Mouse (Mus musculus): ENCODE results near the gene Ablim2. TPM values are rescaled to one million over a fixed set of nuclear protein-coding genes. Genes with fewer than 3 reads are reported as not detected.

Gene Ablim2
- polyA plus RNA-seq, 1 experiment, result 5.8 TPM

- no peak for TF ChIP-seq POLR2A (IDR thresholded peaks at IDR 0.05; ENCODE audit: low read depth, low read length)
- no peak for TF ChIP-seq CTCF (conservative IDR thresholded peaks at IDR 0.05; ENCODE audit: insufficient read depth, insufficient read length, low read depth, low read length)
Observed at GRCm38 (mm10) chr5:35851485-35851884, 93.8 kb downstream of the Ablim2 start.

GRCm38 (mm10) chr5:35853463-35853862 lies 95.8 kb downstream of the Ablim2 start:
- H3K27ac ChIP-seq (ENCODE audit: insufficient read depth, low read depth, low read length), result no peak overlapping the region
- no peak for TF ChIP-seq POLR2A (IDR thresholded peaks at IDR 0.05; ENCODE audit: low read depth, low read length)
- no peak for TF ChIP-seq CTCF (conservative IDR thresholded peaks at IDR 0.05; ENCODE audit: insufficient read depth, insufficient read length, low read depth, low read length)
- no peak for DNase-seq
- WGBS, result 95% methylated on average over 4 of the region's 4 CpGs
- H3K4me3 ChIP-seq (ENCODE audit: insufficient read depth, low read depth, low read length), result no peak overlapping the region
- H3K4me1 ChIP-seq (ENCODE audit: control insufficient read depth, insufficient read depth, low read length), result no peaks in the 10 kb centered on the region
- no peaks in the 10 kb centered on the region for H3K27me3 ChIP-seq (replicated peaks; ENCODE audit: control insufficient read depth, insufficient read depth, low read length)
- H3K36me3 ChIP-seq (ENCODE audit: control insufficient read depth, insufficient read depth, low read length), result no peaks in the 10 kb centered on the region

More at GRCm38 (mm10) chr5:35851485-35851884, 93.8 kb downstream of the Ablim2 start:
- Histone ChIP-seq H3K27me3 (replicated peaks; ENCODE audit: control insufficient read depth, insufficient read depth, low read length) (no peaks in the 10 kb centered on the region), H3K4me1 (ENCODE audit: control insufficient read depth, insufficient read depth, low read length) (no peaks in the 10 kb centered on the region), H3K27ac (ENCODE audit: insufficient read depth, low read depth, low read length) (no peak overlapping the region), H3K36me3 (ENCODE audit: control insufficient read depth, insufficient read depth, low read length) (no peaks in the 10 kb centered on the region), H3K4me3 (ENCODE audit: insufficient read depth, low read depth, low read length) (no peak overlapping the region)
- no peak for DNase-seq
- 85% methylated on average over 5 of the region's 5 CpGs for WGBS

GRCm38 (mm10) chr5:35856245-35856644 lies 98.6 kb downstream of the Ablim2 start:
- Histone ChIP-seq H3K4me3 (ENCODE audit: insufficient read depth, low read depth, low read length) (no peak overlapping the region), H3K36me3 (ENCODE audit: control insufficient read depth, insufficient read depth, low read length) (no peaks in the 10 kb centered on the region), H3K27me3 (replicated peaks; ENCODE audit: control insufficient read depth, insufficient read depth, low read length) (no peaks in the 10 kb centered on the region), H3K27ac (ENCODE audit: insufficient read depth, low read depth, low read length) (no peak overlapping the region), H3K4me1 (ENCODE audit: control insufficient read depth, insufficient read depth, low read length) (no peaks in the 10 kb centered on the region)
- no peak for DNase-seq
- TF ChIP-seq CTCF (conservative IDR thresholded peaks at IDR 0.05; ENCODE audit: insufficient read depth, insufficient read length, low read depth, low read length), result no peak
- no peak for TF ChIP-seq POLR2A (IDR thresholded peaks at IDR 0.05; ENCODE audit: low read depth, low read length)
- 47% methylated on average over 3 of the region's 3 CpGs for whole genome bisulfite sequencing

GRCm38 (mm10) chr5:35858069-35858468 lies 100.4 kb downstream of the Ablim2 start:
- peak; percentile 47 for DNase-seq
- TF ChIP-seq CTCF (conservative IDR thresholded peaks at IDR 0.05; ENCODE audit: insufficient read depth, insufficient read length, low read depth, low read length) (peak; percentile 84), POLR2A (IDR thresholded peaks at IDR 0.05; ENCODE audit: low read depth, low read length) (no peak)
- H3K4me3 ChIP-seq (ENCODE audit: insufficient read depth, low read depth, low read length), result no peak overlapping the region
- 35% methylated on average over 6 of the region's 6 CpGs for WGBS
- H3K27me3 ChIP-seq (replicated peaks; ENCODE audit: control insufficient read depth, insufficient read depth, low read length), result no peaks in the 10 kb centered on the region
- no peaks in the 10 kb centered on the region for H3K4me1 ChIP-seq (ENCODE audit: control insufficient read depth, insufficient read depth, low read length)
- no peaks in the 10 kb centered on the region for H3K36me3 ChIP-seq (ENCODE audit: control insufficient read depth, insufficient read depth, low read length)
- no peak overlapping the region for H3K27ac ChIP-seq (ENCODE audit: insufficient read depth, low read depth, low read length)

DNA sequence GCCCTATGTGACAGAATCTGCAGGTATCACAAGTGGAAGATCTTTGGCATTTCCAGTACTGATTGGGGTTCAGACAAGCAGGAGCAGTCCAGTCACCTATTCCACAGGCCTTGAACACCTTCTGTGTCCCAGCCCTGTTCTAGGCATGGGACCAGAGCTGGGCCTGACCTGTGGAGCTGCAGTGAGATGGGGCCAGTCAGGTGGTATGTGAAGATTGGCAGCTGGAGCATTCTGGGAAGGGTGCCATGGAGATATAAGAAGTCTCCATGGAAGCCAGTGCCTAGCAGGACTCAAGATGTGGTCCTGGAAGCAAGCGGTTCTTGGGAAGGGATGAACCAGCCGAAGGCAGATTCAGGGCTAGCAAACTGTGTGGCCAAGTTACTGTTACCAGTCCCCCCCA lies 103.8 kb downstream of the Ablim2 start:
- TF ChIP-seq CTCF (conservative IDR thresholded peaks at IDR 0.05; ENCODE audit: insufficient read depth, insufficient read length, low read depth, low read length) (no peak), POLR2A (IDR thresholded peaks at IDR 0.05; ENCODE audit: low read depth, low read length) (no peak)
- Histone ChIP-seq H3K4me1 (ENCODE audit: control insufficient read depth, insufficient read depth, low read length) (no peaks in the 10 kb centered on the region), H3K27me3 (replicated peaks; ENCODE audit: control insufficient read depth, insufficient read depth, low read length) (no peaks in the 10 kb centered on the region), H3K36me3 (ENCODE audit: control insufficient read depth, insufficient read depth, low read length) (no peaks in the 10 kb centered on the region), H3K4me3 (ENCODE audit: insufficient read depth, low read depth, low read length) (no peak overlapping the region), H3K27ac (ENCODE audit: insufficient read depth, low read depth, low read length) (no peak overlapping the region)
- DNase-seq, result no peak
- WGBS, result 98% methylated on average over 2 of the region's 2 CpGs

- TF ChIP-seq CTCF (conservative IDR thresholded peaks at IDR 0.05; ENCODE audit: insufficient read depth, insufficient read length, low read depth, low read length) (no peak), POLR2A (IDR thresholded peaks at IDR 0.05; ENCODE audit: low read depth, low read length) (no peak)
- Histone ChIP-seq H3K27ac (ENCODE audit: insufficient read depth, low read depth, low read length) (no peak overlapping the region), H3K4me1 (ENCODE audit: control insufficient read depth, insufficient read depth, low read length) (no peaks in the 10 kb centered on the region), H3K4me3 (ENCODE audit: insufficient read depth, low read depth, low read length) (no peak overlapping the region), H3K27me3 (replicated peaks; ENCODE audit: control insufficient read depth, insufficient read depth, low read length) (no peaks in the 10 kb centered on the region), H3K36me3 (ENCODE audit: control insufficient read depth, insufficient read depth, low read length) (no peaks in the 10 kb centered on the region)
- 86% methylated on average over 4 of the region's 4 CpGs for WGBS
- no peak for DNase-seq
Observed at GRCm38 (mm10) chr5:35869973-35870372, 112.3 kb downstream of the Ablim2 start.

- 55% methylated on average over 8 of the region's 8 CpGs for WGBS
- H3K4me3 ChIP-seq (ENCODE audit: insufficient read depth, low read depth, low read length), result no peak overlapping the region
- TF ChIP-seq CTCF (conservative IDR thresholded peaks at IDR 0.05; ENCODE audit: insufficient read depth, insufficient read length, low read depth, low read length) (peak; percentile 96), POLR2A (IDR thresholded peaks at IDR 0.05; ENCODE audit: low read depth, low read length) (no peak)
- H3K4me1 ChIP-seq (ENCODE audit: control insufficient read depth, insufficient read depth, low read length), result no peaks in the 10 kb centered on the region
- no peaks in the 10 kb centered on the region for H3K36me3 ChIP-seq (ENCODE audit: control insufficient read depth, insufficient read depth, low read length)
- H3K27me3 ChIP-seq (replicated peaks; ENCODE audit: control insufficient read depth, insufficient read depth, low read length), result no peaks in the 10 kb centered on the region
- peak; percentile 86 for DNase-seq
- H3K27ac ChIP-seq (ENCODE audit: insufficient read depth, low read depth, low read length), result no peak overlapping the region
Observed at GRCm38 (mm10) chr5:35870408-35871012, 112.8 kb downstream of the Ablim2 start.
